Mouse (Mus musculus): ENCODE results near the gene Erap1.
"Not testable (repeated sequence)": the region's sequence is repeated elsewhere in the genome, so short reads cannot be mapped to it uniquely, and the experiment has no call there.

Gene Erap1

GRCm38 (mm10) chr13:74638793-74639711 is at the start of gene Erap1:
TSS of gene Erap1 (plus strand) at chr13:74639568.
- DNase-seq (ENCODE audit: low spot score in 2 of 2) = no peak

- DNase-seq (ENCODE audit: low spot score in 2 of 2) = not testable (repeated sequence)
Observed at GRCm38 (mm10) chr13:74591401-74591821, 48.0 kb upstream of the Erap1 start.

GRCm38 (mm10) chr13:74591828-74592227 is 47.5 kb upstream of the Erap1 start:
- DNase-seq (ENCODE audit: low spot score in 2 of 2) = not testable (repeated sequence)

- not testable (repeated sequence) for DNase-seq (ENCODE audit: low spot score in 2 of 2)
Observed at GRCm38 (mm10) chr13:74597022-74597421, 42.3 kb upstream of the Erap1 start.

- not testable (repeated sequence) for DNase-seq (ENCODE audit: low spot score in 2 of 2)
Observed at GRCm38 (mm10) chr13:74601776-74602175, 37.6 kb upstream of the Erap1 start.

- peak; percentile 78 to 84 for DNase-seq (ENCODE audit: low spot score in 2 of 2)
Observed at GRCm38 (mm10) chr13:74617163-74618019, 22.0 kb upstream of the Erap1 start.

GRCm38 (mm10) chr13:74632327-74632726 is 7.0 kb upstream of the Erap1 start:
- DNase-seq (ENCODE audit: low spot score in 2 of 2) = no peak

GRCm38 (mm10) chr13:74632857-74633256 is 6.5 kb upstream of the Erap1 start:
- no peak for DNase-seq (ENCODE audit: low spot score in 2 of 2)

- DNase-seq (ENCODE audit: low spot score in 2 of 2) = peak; percentile 37 to 48
Observed at GRCm38 (mm10) chr13:74639712-74640522, 549 bp downstream of the Erap1 start.

GRCm38 (mm10) chr13:74640523-74640920 is 1.2 kb downstream of the Erap1 start:
- not testable (repeated sequence) for DNase-seq (ENCODE audit: low spot score in 2 of 2)

GRCm38 (mm10) chr13:74695497-74696193 is 56.3 kb downstream of the Erap1 start:
- no peak for DNase-seq (ENCODE audit: low spot score in 2 of 2)

- no peak for DNase-seq (ENCODE audit: low spot score in 2 of 2)
Observed at GRCm38 (mm10) chr13:74696225-74696624, 56.9 kb downstream of the Erap1 start.

GRCm38 (mm10) chr13:74719002-74719401 is 79.6 kb downstream of the Erap1 start:
- no peak for DNase-seq (ENCODE audit: low spot score in 2 of 2)

- DNase-seq (ENCODE audit: low spot score in 2 of 2) = no peak
Observed at GRCm38 (mm10) chr13:74733726-74734125, 94.4 kb downstream of the Erap1 start.

GRCm38 (mm10) chr13:74735834-74736233 is 96.5 kb downstream of the Erap1 start:
- DNase-seq (ENCODE audit: low spot score in 2 of 2) = no peak

GRCm38 (mm10) chr13:74736396-74736795 is 97.0 kb downstream of the Erap1 start:
- no peak for DNase-seq (ENCODE audit: low spot score in 2 of 2)
